Mouse (Mus musculus) urinary bladder, adult 18-20 months (tissue): Measurements from ENCODE around the gene Elavl2.
"Not testable (repeated sequence)": the region's sequence is repeated elsewhere in the genome, so short reads cannot be mapped to it uniquely, and the experiment has no call there.

ENCODE experiments used
- DNase-seq, 2 experiments: peaks; one replicate each; pipeline ENCODE4 v3.0.0; 2022; ENCODE audit warnings: low spot score in 2 of 2, mixed read lengths in 2 of 2

Gene Elavl2

DNA sequence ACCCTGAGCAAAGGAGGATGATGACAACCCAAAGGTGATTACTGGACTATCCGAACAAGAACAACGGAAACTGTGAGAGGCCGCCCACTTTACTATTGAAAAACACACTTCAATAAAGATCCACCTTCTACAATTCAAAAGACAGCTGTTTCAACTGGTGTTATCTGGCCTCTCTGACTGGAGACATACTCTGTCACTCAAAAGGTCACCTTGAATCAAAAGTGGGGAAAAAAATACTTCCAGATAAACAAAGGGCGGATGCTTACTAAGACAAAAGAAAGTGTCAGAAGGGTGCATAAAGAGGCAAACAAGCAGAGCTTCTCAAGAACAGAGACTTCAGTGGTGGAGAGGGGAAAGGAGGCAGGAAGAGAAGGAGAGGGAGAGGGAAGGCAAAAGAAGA is 66.4 kb downstream of the Elavl2 start:
- DNase-seq, result no peak

DNA sequence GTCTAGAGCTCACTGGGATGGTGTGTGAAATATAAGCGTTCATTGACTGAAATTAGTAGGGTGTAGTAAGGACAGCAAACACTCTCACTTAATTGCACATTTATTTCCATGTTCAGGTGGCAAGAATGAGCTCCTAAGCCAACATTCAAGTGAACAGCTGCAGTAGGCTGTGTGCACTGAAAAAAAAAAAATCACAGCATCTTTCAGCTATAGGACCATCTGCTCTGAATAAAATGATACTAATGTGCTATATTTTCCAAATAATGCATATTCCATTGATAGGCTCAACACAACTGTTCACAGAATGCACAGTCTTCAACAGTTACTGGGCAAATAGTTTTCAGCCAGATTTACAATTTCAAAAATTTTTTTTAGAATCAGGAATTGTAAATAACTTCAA is 89.8 kb downstream of the Elavl2 start:
- no peak for DNase-seq

DNA sequence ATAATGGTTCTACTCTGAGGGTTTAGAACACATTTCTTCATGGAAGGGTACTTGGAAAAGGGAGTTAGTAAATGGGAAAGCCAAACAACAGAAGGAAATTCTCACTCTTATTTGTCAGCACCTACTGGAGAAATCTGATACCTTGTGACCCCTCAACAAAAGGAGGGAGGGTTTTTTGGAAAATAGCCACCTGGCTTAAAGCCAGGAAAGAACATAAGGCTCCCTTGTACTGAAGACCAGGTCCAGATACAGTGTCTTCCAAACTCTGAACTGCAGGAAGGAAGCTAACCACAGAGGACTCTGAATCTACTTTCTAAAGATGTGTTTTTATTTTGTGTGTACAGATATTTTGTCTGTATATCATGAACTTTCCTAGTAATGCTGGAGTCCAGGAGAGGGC is 102.9 kb downstream of the Elavl2 start:
- DNase-seq, result no peak

DNA sequence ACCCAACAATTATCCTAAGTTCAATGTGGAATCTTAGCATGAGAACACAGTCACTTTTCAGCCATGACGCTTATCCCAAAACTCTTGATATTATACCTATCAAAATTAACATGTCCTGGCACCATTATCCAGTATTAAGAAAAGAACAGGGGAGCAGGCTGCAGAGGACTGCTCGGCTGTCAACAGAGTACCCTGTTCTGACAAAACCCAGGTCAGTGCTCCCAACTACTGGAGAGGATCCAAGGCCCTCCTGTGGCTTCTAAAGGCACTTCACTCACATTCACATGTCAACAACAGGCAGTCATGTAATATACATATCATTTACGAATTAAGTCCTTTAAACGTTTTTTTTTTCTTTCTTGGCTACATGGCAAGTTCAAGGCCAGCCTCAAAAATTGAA is 105.3 kb downstream of the Elavl2 start:
- no peak for DNase-seq

DNA sequence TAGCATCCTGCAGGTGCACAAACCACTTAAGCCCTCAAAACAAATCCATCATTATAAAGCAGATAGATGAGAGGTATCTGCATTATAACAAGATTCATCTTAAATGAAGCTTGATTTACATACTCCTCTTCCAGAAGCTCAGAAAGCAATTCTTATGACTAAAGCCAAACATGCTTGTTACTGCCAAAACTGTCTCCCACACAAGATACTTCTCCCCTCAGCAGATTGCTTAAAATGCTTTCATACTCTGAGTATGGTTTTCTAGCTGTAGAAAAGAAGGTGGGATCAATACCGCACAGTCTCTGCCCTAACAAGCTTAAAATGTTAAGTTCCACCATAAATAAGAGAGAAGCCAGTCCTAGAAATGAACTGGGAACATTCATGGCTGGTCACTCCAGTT is 109.1 kb downstream of the Elavl2 start:
- no peak for DNase-seq

DNA sequence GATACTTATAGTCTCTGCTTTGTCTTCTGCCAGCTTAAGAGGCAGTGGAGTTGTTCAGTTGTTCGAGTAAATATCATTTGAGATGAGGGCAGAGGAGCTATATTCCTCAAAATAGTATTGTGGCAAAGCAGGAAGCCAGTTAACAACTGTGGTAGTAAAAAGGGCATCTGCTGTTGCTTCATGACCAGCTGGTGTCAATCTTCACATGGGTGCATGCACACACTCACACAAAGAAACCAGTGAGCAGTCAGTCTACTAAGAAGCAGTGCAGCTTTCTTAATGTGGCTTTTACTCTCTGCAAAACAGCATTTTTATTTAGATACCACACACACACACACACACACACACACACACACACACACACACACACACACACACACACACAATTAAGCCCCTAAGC is 110.2 kb downstream of the Elavl2 start:
- no peak for DNase-seq

DNA sequence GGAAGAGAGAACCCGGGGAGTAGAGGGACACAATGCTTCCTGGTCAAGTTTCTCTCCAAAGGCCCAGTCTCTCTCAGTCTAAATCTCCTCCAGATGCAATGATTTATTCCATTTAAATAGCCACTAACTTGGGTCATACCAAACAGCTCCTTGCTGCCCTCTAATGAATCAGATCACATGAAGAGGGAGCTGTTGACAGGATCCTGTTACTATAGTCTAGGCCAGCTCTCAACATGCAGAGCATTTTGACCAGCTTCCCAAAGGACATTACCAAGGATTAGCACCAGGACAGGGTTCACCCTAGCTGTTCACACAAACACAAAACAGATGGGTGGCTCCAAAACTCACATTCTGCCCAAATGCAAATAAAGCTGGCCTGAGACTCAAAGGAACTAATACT is 111.4 kb downstream of the Elavl2 start:
- DNase-seq, result no peak

DNA sequence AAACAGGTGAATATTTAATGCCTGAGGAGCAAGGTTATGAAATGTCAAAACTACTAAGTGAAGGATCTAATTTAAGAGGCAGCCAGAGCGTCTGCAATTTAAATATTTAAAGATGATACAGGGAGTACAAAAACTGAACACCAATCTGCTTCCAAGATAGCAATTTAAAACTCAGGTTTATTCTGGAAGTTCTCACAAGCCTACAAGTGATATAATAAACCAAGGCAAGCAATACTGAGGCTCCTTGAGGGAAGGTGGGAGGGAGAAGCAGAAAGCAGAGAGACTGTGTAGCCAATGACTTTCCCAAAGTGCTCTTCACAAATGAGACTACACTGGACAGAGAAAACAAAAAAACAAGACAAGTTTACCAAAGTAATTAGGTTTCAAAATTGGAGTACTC is 132.2 kb downstream of the Elavl2 start:
- no peak for DNase-seq

DNA sequence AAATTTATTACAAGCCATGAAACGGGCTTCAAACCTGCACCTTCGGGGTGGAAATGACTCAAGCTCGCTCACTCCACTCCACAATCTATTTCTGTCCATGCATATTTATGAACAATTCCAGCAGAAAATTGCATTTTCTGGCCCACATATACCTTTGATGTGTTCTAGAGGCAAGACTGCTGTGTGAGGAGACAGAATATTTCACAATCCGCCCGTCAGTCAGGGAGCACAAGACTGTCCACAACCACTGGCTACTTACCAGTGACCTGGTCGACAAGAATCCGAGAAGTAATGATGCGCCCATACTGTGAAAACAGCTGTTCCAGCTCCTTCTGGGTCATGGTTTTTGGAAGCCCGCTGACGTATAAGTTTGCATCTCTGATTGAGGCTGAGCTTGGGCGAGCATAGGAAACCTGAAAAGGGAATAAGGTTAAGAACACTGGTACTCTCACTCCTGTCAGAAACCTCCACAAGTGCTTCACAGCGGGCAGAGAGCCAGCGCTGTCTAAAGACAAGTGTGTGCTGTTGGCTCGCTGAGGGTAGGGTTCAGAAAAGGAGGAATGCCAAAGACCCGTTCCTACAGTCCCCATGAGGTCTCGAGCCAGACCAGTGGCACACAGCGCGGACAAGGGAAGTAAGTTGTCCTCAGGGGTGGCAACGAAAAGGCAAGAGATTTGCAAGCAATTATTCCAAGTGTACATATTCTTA is 136.7 kb downstream of the Elavl2 start:
- DNase-seq, result no peak

DNA sequence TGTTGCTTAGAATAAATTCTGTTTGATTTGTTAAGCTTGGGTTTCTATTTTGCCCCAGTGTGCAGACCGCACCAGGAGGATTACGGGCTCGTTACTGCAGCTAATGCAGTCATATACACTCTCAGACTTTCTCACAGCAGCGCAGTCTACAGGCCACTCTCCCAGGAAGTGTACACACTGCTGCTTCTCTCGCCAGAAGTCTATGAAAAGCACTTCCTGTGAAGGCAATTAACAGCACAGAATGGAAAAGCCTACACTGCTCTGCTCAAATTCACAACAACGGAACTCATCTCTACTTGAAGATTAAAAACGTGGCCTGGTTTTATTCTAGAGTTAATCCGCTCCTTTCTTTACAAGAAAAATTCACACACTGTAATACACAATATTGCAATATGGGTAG is 137.7 kb downstream of the Elavl2 start:
- no peak for DNase-seq

DNA sequence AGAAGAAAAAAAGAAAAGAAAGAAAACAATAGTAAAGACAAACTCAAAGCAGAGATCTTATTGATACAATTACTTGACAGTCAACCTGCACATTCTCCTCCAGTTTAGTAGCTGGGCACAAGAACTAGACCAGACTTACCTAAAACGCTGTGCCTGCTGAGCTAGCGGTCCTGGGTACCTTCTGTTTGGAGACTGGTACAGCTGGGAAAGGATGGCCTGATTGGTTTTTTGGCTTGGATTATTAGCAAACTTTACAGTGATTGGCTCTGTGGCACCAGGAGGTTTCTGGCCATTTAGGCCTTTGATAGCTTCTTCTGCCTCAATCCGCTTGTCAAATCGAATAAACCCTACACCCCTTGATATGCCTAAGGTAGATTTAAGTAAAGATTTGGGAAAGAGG is 140.0 kb downstream of the Elavl2 start:
- DNase-seq, result no peak

DNA sequence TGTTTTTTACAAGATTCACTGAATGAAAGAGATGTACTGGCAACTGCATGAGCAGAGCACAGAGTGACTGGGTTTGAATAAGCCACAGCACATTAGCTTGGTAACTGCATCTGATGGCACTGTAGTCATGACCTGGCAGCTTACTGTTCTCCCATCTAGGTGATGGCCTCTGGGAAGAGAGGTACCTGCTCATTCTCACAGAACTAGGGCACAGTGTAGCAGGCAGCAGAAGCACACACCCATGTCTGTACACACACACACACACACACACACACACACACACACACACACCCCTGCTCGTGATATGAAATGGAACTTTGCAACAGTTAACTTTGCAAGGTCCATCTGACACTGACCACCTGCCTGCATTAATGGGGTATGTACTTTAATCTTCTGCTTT is 151.9 kb downstream of the Elavl2 start:
- DNase-seq, result no peak

DNA sequence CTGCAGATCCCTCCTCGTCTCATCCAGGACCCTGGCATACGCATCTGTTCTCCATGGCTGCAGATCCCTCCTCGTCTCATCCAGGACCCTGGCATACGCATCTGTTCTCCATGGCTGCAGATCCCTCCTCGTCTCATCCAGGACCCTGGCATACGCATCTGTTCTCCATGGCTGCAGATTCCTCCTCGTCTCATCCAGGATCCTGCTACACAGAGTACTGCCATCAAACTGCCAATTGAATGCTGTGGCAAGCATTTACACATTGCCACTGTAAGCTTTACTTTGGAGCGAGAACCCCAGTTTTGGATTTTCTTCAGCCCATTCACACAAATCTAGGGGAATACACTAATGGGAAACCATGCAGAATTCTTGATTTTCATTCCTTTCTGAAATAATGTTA is 155.4 kb downstream of the Elavl2 start:
- DNase-seq, result not testable (repeated sequence)

DNA sequence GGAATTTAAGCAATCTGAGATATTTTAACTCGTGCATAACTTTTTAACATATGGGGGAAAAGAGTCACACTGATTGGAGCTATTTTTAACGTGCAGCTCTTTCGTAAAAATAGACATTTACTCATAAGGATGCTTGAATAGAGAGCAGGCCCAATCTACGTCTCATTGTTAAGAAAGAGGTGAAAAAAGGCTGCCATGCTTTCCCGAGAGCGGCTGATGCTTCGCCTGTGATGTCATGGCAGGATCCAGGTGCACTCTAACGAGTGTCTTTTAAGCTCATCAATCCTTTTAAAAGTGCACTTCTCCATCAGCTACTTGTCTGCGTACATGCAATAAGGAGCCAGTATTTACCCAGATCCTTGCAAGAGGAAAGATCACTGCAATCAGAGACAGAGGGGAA is 156.0 kb downstream of the Elavl2 start:
- no peak for DNase-seq

DNA sequence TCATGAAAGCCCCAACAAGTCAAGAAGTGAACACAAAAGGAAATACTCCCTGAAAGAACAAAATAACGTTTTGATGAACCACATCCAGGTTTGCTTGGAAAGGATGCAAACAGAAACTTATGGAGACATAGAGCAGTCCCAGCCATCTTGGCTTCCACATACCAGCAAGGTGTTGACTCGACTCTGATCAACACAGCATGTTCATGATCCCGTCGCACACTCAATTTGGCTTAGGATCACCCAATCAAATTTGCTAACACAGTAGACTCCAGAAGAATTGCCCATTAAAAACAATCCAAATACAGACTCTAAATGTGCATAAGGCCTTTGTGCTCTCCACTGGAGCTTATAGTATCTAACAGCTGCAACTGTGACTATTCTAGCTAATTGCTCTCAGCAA is 156.7 kb downstream of the Elavl2 start:
- DNase-seq, result no peak

DNA sequence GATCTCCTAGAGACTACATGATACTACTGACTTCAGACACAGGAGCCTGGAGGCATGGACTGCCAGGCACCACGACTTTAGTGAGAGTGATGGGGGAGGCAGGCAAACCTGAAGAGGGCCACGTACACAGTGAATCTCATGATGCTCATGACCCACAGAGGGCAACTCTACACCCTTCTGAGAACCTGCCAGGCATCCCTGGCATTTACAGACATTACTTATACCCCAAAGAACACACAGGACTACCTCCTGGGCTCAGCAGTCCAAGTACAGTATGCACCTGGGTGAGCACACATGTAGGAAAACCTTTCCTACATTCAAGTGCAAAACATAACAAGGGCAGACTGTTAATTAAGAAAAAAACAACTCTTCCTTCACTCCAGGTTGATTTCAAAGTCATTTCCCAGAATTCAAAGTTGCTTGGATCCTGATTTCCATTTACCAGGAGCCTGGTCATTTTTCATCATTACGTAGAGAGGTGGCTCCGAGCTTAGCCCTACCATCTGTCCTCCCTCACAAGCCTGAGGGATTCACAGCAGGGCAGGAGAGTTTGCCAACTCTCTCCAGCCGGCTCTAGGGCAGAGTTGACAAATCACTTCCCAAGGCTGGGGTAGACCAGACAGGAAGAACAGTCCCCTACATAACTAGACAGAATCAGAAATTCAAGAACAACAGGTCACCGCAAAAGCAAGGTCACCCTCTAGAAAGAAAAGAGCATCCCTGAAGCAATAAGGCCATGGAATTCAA is 161.7 kb downstream of the Elavl2 start:
- DNase-seq, result no peak

DNA sequence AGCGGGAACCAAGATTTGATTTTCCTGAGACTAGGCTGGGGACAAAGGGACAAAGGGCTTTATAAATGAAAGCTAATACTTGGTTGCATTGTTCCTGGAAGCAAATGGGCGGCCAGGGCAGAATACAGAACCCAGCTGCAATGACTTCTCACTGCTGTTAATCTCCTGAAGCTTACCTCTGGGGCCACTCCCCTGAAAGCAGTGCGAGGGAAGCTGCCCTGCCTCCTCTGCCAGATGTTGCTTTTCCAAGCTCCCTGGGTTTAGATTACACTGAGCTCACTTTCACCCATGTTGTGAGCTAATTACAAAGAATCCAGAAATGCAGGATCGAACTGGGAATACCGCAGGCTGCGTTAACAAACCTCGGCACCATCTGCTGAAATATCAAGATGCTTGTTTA is 163.6 kb downstream of the Elavl2 start:
- DNase-seq, result no peak

DNA sequence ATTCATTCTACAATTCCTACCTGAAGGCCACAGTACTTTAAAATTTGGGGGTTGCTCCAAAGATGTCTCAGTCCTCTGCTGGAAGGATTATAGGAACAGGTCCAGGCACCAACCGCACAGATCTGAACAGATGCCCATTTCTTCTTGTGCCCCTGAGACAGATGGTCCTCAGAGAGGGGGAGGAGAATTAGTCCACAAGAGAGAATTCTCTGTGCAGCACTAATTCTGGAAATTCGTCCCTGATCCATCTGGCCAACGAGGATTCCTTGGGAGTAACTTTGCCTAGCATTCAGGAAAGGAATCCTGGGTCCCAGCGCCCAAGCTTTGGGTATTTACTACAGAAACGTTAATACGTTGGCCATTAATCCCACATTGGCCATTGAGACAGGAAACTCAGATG is 165.6 kb downstream of the Elavl2 start:
- no peak for DNase-seq

DNA sequence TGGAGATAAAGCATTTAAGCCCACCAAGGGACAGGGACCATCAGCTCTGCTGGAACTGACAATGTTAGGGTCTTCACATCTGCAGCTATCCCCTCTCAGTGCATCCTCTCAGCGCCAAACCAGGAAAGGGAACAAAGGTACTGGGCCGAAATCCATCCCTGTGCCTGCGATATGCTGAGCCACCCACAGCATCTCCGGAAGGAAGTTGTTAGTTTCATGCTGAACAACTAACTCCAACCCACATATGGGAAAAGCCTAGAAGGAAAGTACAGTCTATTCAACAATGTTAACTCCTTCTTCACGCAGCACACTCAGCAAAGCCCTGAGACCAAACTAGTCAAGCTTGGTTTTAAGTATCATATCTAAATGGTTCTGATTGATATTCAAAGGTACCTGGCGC is 167.0 kb downstream of the Elavl2 start:
- DNase-seq, result no peak

DNA sequence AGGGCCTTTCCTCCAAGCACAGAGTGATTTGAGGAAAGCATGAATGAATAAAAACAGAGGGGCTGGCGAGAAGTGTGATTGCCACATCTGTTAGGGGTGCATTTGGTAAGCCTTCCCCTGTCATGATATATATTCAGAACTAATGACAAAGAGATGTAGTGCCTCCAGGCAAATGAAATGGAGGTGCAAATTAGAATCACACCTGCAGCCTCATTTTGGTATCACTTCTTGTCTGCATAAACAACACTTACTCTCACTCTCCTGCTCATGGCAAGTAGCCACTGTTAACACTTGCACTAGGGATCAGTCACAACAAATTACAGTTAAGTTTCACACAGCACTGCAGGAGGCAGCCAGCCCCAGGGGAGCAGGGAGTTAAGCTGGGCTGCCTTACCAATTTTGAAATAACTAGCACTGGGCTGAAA is 170.1 kb downstream of the Elavl2 start:
- DNase-seq, result no peak

DNA sequence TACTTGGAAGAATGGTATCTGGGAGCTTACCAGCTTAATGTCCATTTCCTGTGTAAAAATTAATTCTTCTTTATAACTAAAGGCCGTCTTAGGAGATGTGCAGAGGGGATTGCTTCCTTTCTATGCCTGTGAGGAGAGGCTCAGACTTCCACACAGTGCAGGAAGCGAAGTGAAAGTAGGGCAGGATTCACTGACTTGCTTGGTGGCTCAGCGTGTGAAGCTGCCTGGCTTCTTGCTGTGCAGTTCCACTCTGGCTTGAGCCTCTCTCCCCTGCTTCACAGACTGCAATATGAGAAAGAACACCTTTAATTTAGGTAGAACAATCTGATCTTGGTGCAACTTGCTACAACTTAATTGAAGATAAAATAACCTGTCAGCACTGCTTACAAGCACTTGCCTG is 172.2 kb downstream of the Elavl2 start:
- DNase-seq, result no peak

DNA sequence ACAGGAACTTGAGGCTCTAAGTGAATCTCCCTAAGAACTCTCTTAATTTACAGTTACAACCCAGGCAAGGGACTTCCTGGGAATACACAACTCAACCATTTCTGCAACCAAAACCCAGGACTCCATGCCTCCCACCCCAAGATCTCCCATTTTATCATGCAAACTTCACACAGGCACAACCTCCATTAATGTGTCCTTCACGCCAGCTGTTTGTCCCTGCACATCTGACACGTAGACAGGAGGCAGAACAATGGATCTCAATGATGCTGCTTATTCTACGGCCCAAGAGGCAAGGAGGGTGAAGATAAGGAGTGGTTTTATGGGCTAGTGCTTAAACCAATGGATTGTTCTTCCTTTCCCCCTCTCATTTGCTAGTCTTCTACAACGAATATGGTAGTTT is 176.8 kb downstream of the Elavl2 start:
- DNase-seq, result no peak

DNA sequence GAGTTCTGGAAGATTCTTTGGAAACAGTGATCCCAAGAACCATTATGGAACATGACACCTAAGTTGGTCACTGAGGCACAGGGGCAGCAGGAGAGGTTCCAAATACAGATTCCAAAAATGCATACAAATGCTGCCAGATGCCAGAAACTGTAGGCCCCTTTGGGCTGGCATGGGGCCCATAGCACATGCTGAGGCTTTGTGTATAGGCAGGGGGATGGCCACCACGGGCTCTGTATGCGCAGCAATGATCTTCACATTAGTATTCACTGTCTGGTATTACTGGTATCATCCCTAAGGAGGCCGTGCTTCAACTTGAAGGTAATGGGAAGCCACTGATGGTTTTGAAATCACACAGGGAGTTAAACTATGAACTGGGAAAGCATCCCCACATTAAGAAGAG is 181.3 kb downstream of the Elavl2 start:
- DNase-seq, result no peak

DNA sequence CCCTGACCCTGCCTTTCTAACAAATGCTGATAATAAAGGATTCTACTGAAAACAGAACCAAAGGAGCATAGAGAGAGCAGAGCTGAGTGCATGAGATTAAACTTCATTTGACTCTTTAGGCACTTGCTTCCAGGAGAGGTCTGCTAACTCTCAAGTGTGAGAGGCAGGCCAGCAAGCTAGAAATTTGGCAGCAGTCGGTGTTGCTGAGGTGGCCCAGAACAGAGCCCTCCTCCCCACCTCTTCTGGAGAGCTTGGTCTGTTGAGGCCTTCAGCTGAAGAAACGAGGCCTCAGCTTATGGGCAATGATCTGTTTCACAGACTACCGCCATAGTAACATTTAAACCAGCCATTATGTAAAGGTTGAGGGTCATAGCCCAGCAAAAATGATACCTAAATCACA is 186.7 kb downstream of the Elavl2 start:
- no peak for DNase-seq
